Mouse (Mus musculus) C2C12 (cell line): ENCODE measurements around the gene Wasf2.

Experiments
- CTCF ChIP-seq: IDR thresholded peaks from one replicate; pipeline ENCODE4 v1.5.1; 2011; ENCODE audit not compliant: control insufficient read depth, insufficient read depth, insufficient read length
- MAX ChIP-seq: IDR thresholded peaks from one replicate; pipeline ENCODE4 v1.6.1; 2011; ENCODE audit warnings: mild to moderate bottlenecking, control low read depth
- MYOG ChIP-seq: IDR thresholded peaks from one replicate; pipeline ENCODE4 v1.6.1; 2011; ENCODE audit not compliant: control insufficient read depth, insufficient read length; ENCODE audit errors: extremely low read depth
- USF1 ChIP-seq: IDR thresholded peaks from one replicate; pipeline ENCODE4 v1.6.1; 2011; ENCODE audit warnings: low read depth, mild to moderate bottlenecking, control low read depth, moderate library complexity

GRCm38 (mm10) chr4:133136946-133137345, 6.6 kb downstream of the Wasf2 start:
- no peak for TF ChIP-seq CTCF
- TF ChIP-seq MYOG: no peak
- no peak for TF ChIP-seq MAX
- TF ChIP-seq USF1: no peak
